Mouse (Mus musculus) heart, embryonic 11.5 days (tissue): ENCODE measurements at regions not wholly inside any gene's neighbourhood (a gene's known extent, or its start where the extent isn't known, plus 50 kb on each side); places are given as distances from the start of the nearest gene placed in this dataset.

Experiments used
- ATAC-seq: fragments of 200-750 bp; cut with Nextera tagmentation; replicated peaks from 2 replicates; pipeline ENCODE4 v1.8.0; 2017; ENCODE audit warnings: moderate library complexity; ENCODE audit not compliant: insufficient number of reproducible peaks, low FRiP score, low TSS enrichment
- H3K27ac ChIP-seq: fragments of 300-500 bp; sonication (generic); 2 replicates; pipeline ENCODE4 v1.5.1; 2014; ENCODE audit warnings: mild to moderate bottlenecking, low read depth, low read length
- H3K27me3 ChIP-seq: fragments of 300-500 bp; sonication (generic); 2 replicates; pipeline ENCODE4 v1.6.1; 2014; ENCODE audit warnings: mild to moderate bottlenecking, low read length, mixed read lengths; ENCODE audit not compliant: control insufficient read depth, insufficient read depth
- H3K36me3 ChIP-seq: fragments of 300-500 bp; sonication (generic); 2 replicates; pipeline ENCODE4 v1.6.1; 2014; ENCODE audit warnings: mild to moderate bottlenecking, low read length, moderate library complexity, mixed read lengths; ENCODE audit not compliant: control insufficient read depth, insufficient read depth
- H3K4me1 ChIP-seq: fragments of 300-500 bp; sonication (generic); 2 replicates; pipeline ENCODE4 v1.6.1; 2014; ENCODE audit warnings: low read length; ENCODE audit not compliant: control insufficient read depth, insufficient read depth
- H3K4me2 ChIP-seq: fragments of 300-500 bp; sonication (generic); 2 replicates; pipeline ENCODE4 v1.6.1; 2014; ENCODE audit warnings: mild to moderate bottlenecking, moderate library complexity
- H3K4me3 ChIP-seq: fragments of 300-500 bp; sonication (generic); 2 replicates; pipeline ENCODE4 v1.5.1; 2014; ENCODE audit warnings: low read depth, low read length
- H3K9ac ChIP-seq: fragments of 300-500 bp; sonication (generic); 2 replicates; pipeline ENCODE4 v1.6.1; 2014; ENCODE audit warnings: mild to moderate bottlenecking, low read depth, low read length, moderate library complexity
- H3K9me3 ChIP-seq: fragments of 300-500 bp; sonication (generic); replicated peaks from 2 replicates; pipeline ENCODE4 v1.6.1; 2016; ENCODE audit warnings: low read length; ENCODE audit not compliant: control insufficient read depth
- WGBS: fragments of 180-500 bp; shearing (Covaris S2); extraction: QIAGEN DNeasy Blood & Tissue Kit; methylation state at CpG from one replicate; pipeline ENCODE4 v1.1.7; 2014; ENCODE audit not compliant: insufficient replicate concordance; 5-methylcytosine and 5-hydroxymethylcytosine counted together

DNA sequence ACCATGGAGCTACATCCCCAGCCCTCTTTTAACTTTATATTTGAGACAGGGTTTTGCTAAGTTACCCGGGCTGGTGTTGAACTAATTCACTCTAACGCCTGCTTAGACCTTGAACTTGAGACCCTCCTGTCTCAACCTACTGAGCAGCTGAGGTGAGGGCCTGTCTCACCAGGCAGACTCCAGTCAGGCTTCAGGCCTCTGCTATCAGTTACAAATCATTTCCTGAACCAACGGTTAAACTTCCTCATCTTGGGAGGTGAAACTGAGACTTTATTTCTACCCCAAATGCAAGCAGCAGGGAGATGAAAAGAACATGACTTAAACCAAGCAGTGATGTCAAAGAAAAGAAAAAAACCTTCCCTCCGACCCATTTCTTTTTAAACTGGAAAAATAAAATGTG, 183.5 kb downstream of the Sox4 start:
- no peaks in the 10 kb centered on the region for H3K27me3 ChIP-seq
- H3K4me2 ChIP-seq, result no peak overlapping the region; the same call in 1 of the 2 replicates
- no peaks in the 10 kb centered on the region for H3K9me3 ChIP-seq
- no peak for ATAC-seq
- no peak overlapping the region for H3K4me3 ChIP-seq
- no peak overlapping the region for H3K9ac ChIP-seq
- whole genome bisulfite sequencing, result 57% methylated on average over 4 of the region's 4 CpGs
- H3K27ac ChIP-seq, result no peak overlapping the region
- no peaks in the 10 kb centered on the region for H3K36me3 ChIP-seq
- H3K4me1 ChIP-seq, result peaks cover 14% of the 10 kb centered on the region

GRCm38 (mm10) chr13:28768717-28769426, 184.6 kb downstream of the Sox4 start:
- H3K4me1 ChIP-seq, result peaks cover 14% of the 10 kb centered on the region
- H3K27ac ChIP-seq, result peak overlapping the region; percentile 4; the same call in 1 of the 2 replicates
- no peaks in the 10 kb centered on the region for H3K36me3 ChIP-seq
- H3K4me2 ChIP-seq, result peak overlapping the region; percentile 21; the same call in 1 of the 2 replicates
- ATAC-seq, result no peak
- H3K9me3 ChIP-seq, result no peaks in the 10 kb centered on the region
- no peaks in the 10 kb centered on the region for H3K27me3 ChIP-seq
- 40% methylated on average over 14 of the region's 14 CpGs for WGBS
- H3K9ac ChIP-seq, result peak overlapping the region; percentile 17; the same call in 1 of the 2 replicates
- H3K4me3 ChIP-seq, result no peak overlapping the region

GRCm38 (mm10) chr13:28762555-28762954, 191.0 kb downstream of the Sox4 start:
- no peaks in the 10 kb centered on the region for H3K36me3 ChIP-seq
- H3K9me3 ChIP-seq, result no peaks in the 10 kb centered on the region
- no peak overlapping the region for H3K27ac ChIP-seq
- no peak overlapping the region for H3K4me2 ChIP-seq
- no peak overlapping the region for H3K4me3 ChIP-seq
- no peak overlapping the region for H3K9ac ChIP-seq
- H3K4me1 ChIP-seq, result peaks cover 12% of the 10 kb centered on the region
- WGBS, result 74% methylated on average over 2 of the region's 2 CpGs
- H3K27me3 ChIP-seq, result no peaks in the 10 kb centered on the region
- ATAC-seq, result no peak

DNA sequence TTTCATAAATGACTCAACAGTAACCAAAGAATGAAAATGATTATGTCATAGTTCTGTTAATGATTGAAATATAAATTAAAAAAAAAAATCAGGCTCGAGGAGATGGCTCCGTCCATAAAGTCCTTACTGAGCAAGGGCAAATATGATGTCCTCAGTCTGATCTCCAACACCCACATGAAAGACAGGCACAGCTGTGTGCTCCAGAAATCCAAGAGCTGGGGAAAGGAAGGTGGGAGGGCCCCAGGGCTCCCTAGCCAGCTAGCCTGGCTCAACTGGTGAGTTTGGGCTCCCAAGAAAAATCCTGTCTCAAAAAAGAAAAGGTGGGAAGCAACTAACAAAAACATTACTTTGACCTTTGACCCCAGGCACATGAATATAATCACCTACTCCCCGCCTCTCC, 194.5 kb downstream of the Sox4 start:
- 51% methylated on average over 3 of the region's 3 CpGs for WGBS
- no peak overlapping the region for H3K4me2 ChIP-seq
- H3K9me3 ChIP-seq, result no peaks in the 10 kb centered on the region
- no peak overlapping the region for H3K4me3 ChIP-seq
- H3K4me1 ChIP-seq, result peaks cover 16% of the 10 kb centered on the region
- H3K9ac ChIP-seq, result no peak overlapping the region
- H3K27ac ChIP-seq, result no peak overlapping the region
- no peak for ATAC-seq
- no peaks in the 10 kb centered on the region for H3K36me3 ChIP-seq
- H3K27me3 ChIP-seq, result no peaks in the 10 kb centered on the region

DNA sequence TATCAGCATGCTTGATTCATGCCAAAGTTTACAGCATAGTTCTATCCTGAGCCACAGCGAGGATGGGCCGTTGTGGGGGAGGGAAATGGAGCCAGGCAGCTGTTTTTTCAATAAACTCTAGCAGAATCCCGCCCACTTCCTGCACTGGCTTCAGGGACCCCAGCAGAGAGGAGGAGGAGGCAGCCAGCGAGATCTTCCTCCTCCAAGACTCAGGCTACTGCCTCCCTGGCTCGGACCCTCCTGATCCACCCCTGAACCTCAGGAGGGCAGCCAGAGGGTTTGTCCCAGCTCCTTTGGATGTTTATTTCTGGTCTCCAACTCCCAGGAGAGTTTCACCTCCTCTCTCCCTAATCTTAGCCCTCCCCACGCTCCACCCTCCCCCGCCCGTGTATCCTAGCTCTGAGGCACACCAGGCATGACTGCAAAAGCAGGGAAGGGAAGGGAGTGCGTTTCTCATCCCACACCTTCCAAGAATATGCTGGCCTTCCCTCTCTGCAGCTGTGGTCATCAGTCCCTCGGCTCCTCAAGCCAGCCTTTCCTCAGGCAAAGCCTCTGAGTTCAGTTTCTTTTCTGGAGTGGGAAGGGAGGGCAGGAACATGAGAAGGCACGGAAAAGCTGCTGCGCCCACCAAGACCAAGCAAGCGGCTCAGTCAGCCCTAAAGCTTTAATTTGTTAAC, 195.5 kb downstream of the Sox4 start:
- peaks cover 16% of the 10 kb centered on the region for H3K4me1 ChIP-seq
- peak overlapping the region; percentile 71 for H3K4me2 ChIP-seq
- H3K9ac ChIP-seq, result peak overlapping the region; percentile 68
- peak overlapping the region; percentile 90 for H3K27ac ChIP-seq
- H3K9me3 ChIP-seq, result no peaks in the 10 kb centered on the region
- H3K36me3 ChIP-seq, result no peaks in the 10 kb centered on the region
- H3K4me3 ChIP-seq, result peak overlapping the region; percentile 37
- WGBS, result 3% methylated on average over 13 of the region's 13 CpGs
- H3K27me3 ChIP-seq, result no peaks in the 10 kb centered on the region
- peak; percentile 74 for ATAC-seq

DNA sequence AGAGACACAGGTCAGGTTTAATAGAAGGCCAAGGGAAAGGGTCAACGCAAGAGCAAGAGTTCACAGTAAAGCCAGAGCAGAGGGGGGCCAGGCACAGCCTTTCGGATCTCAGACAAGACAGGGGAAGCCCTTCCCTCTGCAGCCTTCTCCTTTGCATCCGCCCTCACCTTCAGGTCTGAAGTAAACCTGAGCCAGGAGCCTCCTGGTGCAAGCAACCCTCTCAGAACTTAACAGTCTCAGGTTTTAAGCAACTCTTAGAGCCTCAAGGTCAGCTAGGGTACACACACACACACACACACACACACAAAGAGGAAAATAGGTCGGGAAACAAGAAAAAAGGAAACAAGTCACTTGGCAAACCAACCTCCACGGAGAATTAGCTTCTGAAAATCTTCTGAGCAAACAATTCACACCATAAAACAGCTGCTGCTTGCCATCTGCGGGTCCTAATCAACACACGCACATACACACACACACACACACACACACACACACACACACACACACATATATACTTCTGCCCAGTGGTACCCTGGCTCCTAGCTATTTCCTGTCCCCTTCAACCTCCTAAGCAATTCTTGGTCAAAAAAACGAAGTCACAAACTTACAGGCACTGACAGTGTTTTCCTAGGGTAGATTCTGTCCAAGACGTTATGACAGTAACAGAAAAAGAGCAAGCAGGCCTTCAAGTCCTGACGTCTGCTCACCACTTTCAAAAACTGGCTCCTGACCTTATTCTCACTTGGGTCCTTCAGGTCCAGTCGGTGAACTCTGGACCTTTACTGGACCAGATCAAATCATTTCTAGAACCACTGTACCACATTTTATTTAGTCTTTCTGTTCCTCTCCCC, 196.4 kb downstream of the Sox4 start:
- no peaks in the 10 kb centered on the region for H3K27me3 ChIP-seq
- H3K4me2 ChIP-seq, result peak overlapping the region; percentile 71
- no peak overlapping the region for H3K4me3 ChIP-seq
- 31% methylated on average over 11 of the region's 11 CpGs for WGBS
- H3K27ac ChIP-seq, result peak overlapping the region; percentile 90
- H3K4me1 ChIP-seq, result peaks cover 16% of the 10 kb centered on the region
- H3K9me3 ChIP-seq, result no peaks in the 10 kb centered on the region
- H3K36me3 ChIP-seq, result no peaks in the 10 kb centered on the region
- peak overlapping the region; percentile 68; the same call in 1 of the 2 replicates for H3K9ac ChIP-seq
- ATAC-seq, result no peak; the same call in 1 of the 2 replicates

GRCm38 (mm10) chr13:28754207-28754606, 199.3 kb downstream of the Sox4 start:
- Histone ChIP-seq H3K36me3 (no peaks in the 10 kb centered on the region), H3K27me3 (no peaks in the 10 kb centered on the region), H3K4me2 (no peak overlapping the region), H3K4me1 (peaks cover 16% of the 10 kb centered on the region), H3K9me3 (no peaks in the 10 kb centered on the region), H3K27ac (no peak overlapping the region), H3K4me3 (no peak overlapping the region), H3K9ac (no peak overlapping the region)
- no peak for ATAC-seq
- 49% methylated on average over 5 of the region's 5 CpGs for WGBS

- Histone ChIP-seq H3K9ac (no peak overlapping the region), H3K36me3 (no peaks in the 10 kb centered on the region), H3K27me3 (no peaks in the 10 kb centered on the region), H3K4me2 (no peak overlapping the region), H3K4me3 (no peak overlapping the region), H3K27ac (no peak overlapping the region), H3K4me1 (no peaks in the 10 kb centered on the region; the same call in 1 of the 2 replicates), H3K9me3 (no peaks in the 10 kb centered on the region)
- WGBS, result 72% methylated on average over 11 of the region's 11 CpGs
- ATAC-seq, result no peak
Measured at GRCm38 (mm10) chr13:28750949-28751692, 202.4 kb downstream of the Sox4 start.
